Mouse (Mus musculus) 3134 (cell line): ENCODE measurements at regions not wholly inside any gene's neighbourhood (a gene's known extent, or its start where the extent isn't known, plus 50 kb on each side); places are given as distances from the start of the nearest gene placed in this dataset.

Source experiments
- DNase-seq: peaks from one replicate; pipeline ENCODE4 v3.0.0-alpha.2; 2011; ENCODE audit warnings: low spot score; ENCODE audit not compliant: insufficient read length; ENCODE audit errors: extremely low read depth

- no peak for DNase-seq
Observed at GRCm38 (mm10) chr5:33548800-33549199, 80.6 kb downstream of the Fam53a start.

- DNase-seq = no peak
Observed at GRCm38 (mm10) chr5:33543372-33543771, 86.1 kb downstream of the Fam53a start.

GRCm38 (mm10) chr5:33542643-33543042 lies 86.8 kb downstream of the Fam53a start:
- no peak for DNase-seq

- DNase-seq = no peak
Observed at GRCm38 (mm10) chr5:33542000-33542554, 87.4 kb downstream of the Fam53a start.

GRCm38 (mm10) chr5:33540259-33540658 lies 89.2 kb downstream of the Fam53a start:
- no peak for DNase-seq

GRCm38 (mm10) chr5:33537429-33537828 lies 92.0 kb downstream of the Fam53a start:
- no peak for DNase-seq

GRCm38 (mm10) chr5:33537017-33537416 lies 92.4 kb downstream of the Fam53a start:
- no peak for DNase-seq

- no peak for DNase-seq
Observed at GRCm38 (mm10) chr5:33536261-33536660, 93.2 kb downstream of the Fam53a start.

GRCm38 (mm10) chr5:33535145-33536010 lies 94.1 kb downstream of the Fam53a start:
- no peak for DNase-seq

GRCm38 (mm10) chr5:33534345-33534744 lies 95.1 kb downstream of the Fam53a start:
- DNase-seq = no peak

- no peak for DNase-seq
Observed at GRCm38 (mm10) chr5:33533185-33533584, 96.2 kb downstream of the Fam53a start.

GRCm38 (mm10) chr5:33531263-33531662 lies 97.5 kb upstream of the Nkx1-1 start:
- no peak for DNase-seq

GRCm38 (mm10) chr5:33529771-33530170 lies 96.0 kb upstream of the Nkx1-1 start:
- no peak for DNase-seq

- no peak for DNase-seq
Observed at GRCm38 (mm10) chr5:33528971-33529670, 95.3 kb upstream of the Nkx1-1 start.

GRCm38 (mm10) chr5:33527750-33528149 lies 94.0 kb upstream of the Nkx1-1 start:
- DNase-seq = no peak

GRCm38 (mm10) chr5:33527316-33527715 lies 93.5 kb upstream of the Nkx1-1 start:
- no peak for DNase-seq

GRCm38 (mm10) chr5:33521951-33522742 lies 88.4 kb upstream of the Nkx1-1 start:
- DNase-seq = no peak

GRCm38 (mm10) chr5:33520856-33521255 lies 87.1 kb upstream of the Nkx1-1 start:
- DNase-seq = no peak

- no peak for DNase-seq
Observed at GRCm38 (mm10) chr5:33519394-33519793, 85.6 kb upstream of the Nkx1-1 start.

GRCm38 (mm10) chr5:33518860-33519259 lies 85.1 kb upstream of the Nkx1-1 start:
- DNase-seq = no peak

GRCm38 (mm10) chr5:33517625-33518024 lies 83.8 kb upstream of the Nkx1-1 start:
- no peak for DNase-seq
